Mouse (Mus musculus) brain, embryonic 14.5 days (tissue): ENCODE data around the gene Gm10153.
"Not testable (repeated sequence)": the region's sequence is repeated elsewhere in the genome, so short reads cannot be mapped to it uniquely, and the experiment has no call there.

Experiments
- CTCF ChIP-seq: fragments of 200-500 bp; IDR thresholded peaks from 2 replicates; pipeline ENCODE4 v1.5.1; 2012; ENCODE audit warnings: inconsistent platforms, mild to moderate bottlenecking, moderate library complexity, borderline replicate concordance; ENCODE audit not compliant: insufficient read depth, insufficient read length; ENCODE audit errors: extremely low read depth
- POLR2A ChIP-seq: fragments of 200-500 bp; IDR thresholded peaks from 2 replicates; pipeline ENCODE4 v1.6.1; 2012; ENCODE audit warnings: mild to moderate bottlenecking, inconsistent platforms, borderline replicate concordance; ENCODE audit not compliant: poor library complexity, insufficient read depth, insufficient read length, severe bottlenecking; ENCODE audit errors: extremely low read depth

DNA sequence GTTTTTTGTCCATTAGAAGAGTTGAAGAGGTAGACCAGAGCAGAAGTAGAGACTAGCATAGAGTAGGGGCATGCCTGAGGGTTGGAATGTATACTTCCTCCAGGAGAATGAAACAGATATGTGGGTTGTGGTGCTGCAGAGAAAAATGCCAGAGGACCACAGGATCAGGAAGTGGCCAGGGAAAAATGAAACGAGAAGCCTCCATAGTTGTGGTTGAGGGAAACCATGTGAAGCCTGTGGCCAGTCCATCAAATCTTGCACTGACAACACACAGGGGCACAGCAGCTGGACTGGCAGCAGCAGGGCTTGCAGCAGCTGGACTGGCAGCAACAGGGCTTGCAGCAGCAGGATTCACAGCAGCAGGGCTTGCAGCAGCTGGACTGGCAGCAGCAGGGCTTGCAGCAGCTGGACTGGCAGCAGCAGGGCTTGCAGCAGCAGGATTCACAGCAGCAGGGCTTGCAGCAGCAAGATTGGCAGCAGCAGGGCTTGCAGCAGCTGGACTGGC, 46.6 kb downstream of the Gm10153 start:
- TF ChIP-seq CTCF, POLR2A: not testable (repeated sequence)
